In genomic region chr5:101020784-101021183, GRCm38 (mm10) we compare ENCODE assay signal across 8 mouse cellular contexts.
A peak's percentile ranks its signal among the peaks of the same experiment; 100 is the strongest.
DNase-seq lines count a peak whose midpoint lies in the region; ATAC-seq lines count a peak whose summit lies in the region.

No protein-coding gene starts in this region.

- no peaks in the 10 kb centered on the region for H3K9me3 ChIP-seq in forebrain, embryonic 16.5 days (ENCODE audit: control insufficient read depth, low read length)
- no peaks in the 10 kb centered on the region for H3K9me3 ChIP-seq in hindbrain, embryonic 10.5 days

- WGBS in forebrain, embryonic 16.5 days = 7% methylated on average over 11 of the region's 11 CpGs
- WGBS in hindbrain, embryonic 10.5 days = 11% methylated on average over 11 of the region's 11 CpGs

- no peak overlapping the region for H3K4me2 ChIP-seq in forebrain, embryonic 16.5 days (ENCODE audit: low read length)

- H3K4me3 ChIP-seq in forebrain, embryonic 16.5 days (replicated peaks; ENCODE audit: low read length) = no peak overlapping the region
- no peak overlapping the region for H3K4me3 ChIP-seq in hindbrain, embryonic 10.5 days

- no peaks in the 10 kb centered on the region for H3K4me1 ChIP-seq in forebrain, embryonic 16.5 days (replicated peaks; ENCODE audit: control insufficient read depth, insufficient read depth, low read length)
- peaks cover 10% of the 10 kb centered on the region; the same call in 1 of the 2 replicates for H3K4me1 ChIP-seq in hindbrain, embryonic 10.5 days (replicated peaks)

- ATAC-seq in forebrain, embryonic 16.5 days = peak; percentile 84
- no peak for ATAC-seq in monocyte, adult 5-6 weeks (replicated peaks; ENCODE audit: insufficient number of reproducible peaks, low FRiP score, low TSS enrichment, poor library complexity, severe bottlenecking)

- H3K36me3 ChIP-seq in forebrain, embryonic 16.5 days (ENCODE audit: control insufficient read depth, insufficient read depth) = no peaks in the 10 kb centered on the region
- no peaks in the 10 kb centered on the region for H3K36me3 ChIP-seq in hindbrain, embryonic 10.5 days

- 0 out of 2 replicates have a peak, but pooled peaks cover 3% of the 10 kb centered on the region for H3K27me3 ChIP-seq in forebrain, embryonic 16.5 days (replicated peaks; ENCODE audit: control insufficient read depth, insufficient read depth, low read length)
- H3K27me3 ChIP-seq in hindbrain, embryonic 10.5 days (ENCODE audit: insufficient read depth, poor library complexity, severe bottlenecking) = peaks cover 45% of the 10 kb centered on the region

- no peak overlapping the region for H3K9ac ChIP-seq in forebrain, embryonic 16.5 days (replicated peaks; ENCODE audit: low read depth, low read length)

- DNase-seq in NIH3T3 (ENCODE audit: low read depth) = peak; percentile 90
- peak; percentile 22 for DNase-seq in cerebellum, adult 11-12 months
- DNase-seq in hindbrain, embryonic 10.5 days (ENCODE audit: low spot score) = peak; percentile 83
- peak; percentile 47 for DNase-seq in layer of hippocampus, adult 9-11 months
- DNase-seq in lung, postnatal 36 days = peak; percentile 48
- DNase-seq in right cerebral cortex, postnatal 25 days = peak; percentile 74

- H3K27ac ChIP-seq in forebrain, embryonic 16.5 days (ENCODE audit: low read length) = no peak overlapping the region
- H3K27ac ChIP-seq in hindbrain, embryonic 10.5 days = no peak overlapping the region

Comparison
In these comparisons a context has a peak if more than half of its experiments do, and no peak if none do; other contexts are left out.
1. DNase-seq: peak in every context shown above with its lines; median percentile 90 in NIH3T3; 83 in hindbrain, embryonic 10.5 days; 74 in right cerebral cortex, postnatal 25 days; 48 in lung, postnatal 36 days; 47 in layer of hippocampus, adult 9-11 months; 22 in cerebellum, adult 11-12 months.